Mouse (Mus musculus): ENCODE data around the gene Dixdc1. TPM values are rescaled to one million over a fixed set of nuclear protein-coding genes. Genes with fewer than 3 reads are reported as not detected.
A peak's percentile ranks its signal among the peaks of the same experiment; 100 is the strongest.

The Dixdc1 gene
- polyA plus RNA-seq, 1 experiment from 2014 or later = 37.8 TPM

GRCm38 (mm10) chr9:50718878-50719277 lies 20.4 kb downstream of the Dixdc1 start:
- no peak overlapping the region for H3K4me2 ChIP-seq (ENCODE audit: low read length)
- WGBS = 83% methylated on average over 4 of the region's 4 CpGs
- H3K9ac ChIP-seq (ENCODE audit: low read depth, low read length) = no peak overlapping the region
- H3K27me3 ChIP-seq (ENCODE audit: control insufficient read depth, insufficient read depth, low read depth, low read length) = no peaks in the 10 kb centered on the region
- no peak overlapping the region for H3K4me3 ChIP-seq (ENCODE audit: low read depth, low read length)
- H3K9me3 ChIP-seq (replicated peaks; ENCODE audit: control insufficient read depth, low read length, poor library complexity, severe bottlenecking) = no peaks in the 10 kb centered on the region
- no peak overlapping the region for H3K27ac ChIP-seq (ENCODE audit: low read length)
- ATAC-seq = no peak
- peaks cover 14% of the 10 kb centered on the region for H3K4me1 ChIP-seq (ENCODE audit: control insufficient read depth, insufficient read depth, low read length)
- H3K36me3 ChIP-seq (ENCODE audit: control insufficient read depth, insufficient read depth, low read length) = peaks cover 2% of the 10 kb centered on the region; the same call in 1 of the 2 replicates

- no peak for ATAC-seq
- no peak overlapping the region for H3K27ac ChIP-seq (ENCODE audit: low read length)
- 70% methylated on average over 4 of the region's 4 CpGs for WGBS
- H3K36me3 ChIP-seq (ENCODE audit: control insufficient read depth, insufficient read depth, low read length) = 0 out of 2 replicates have a peak, but pooled peaks cover 4% of the 10 kb centered on the region
- no peaks in the 10 kb centered on the region for H3K27me3 ChIP-seq (ENCODE audit: control insufficient read depth, insufficient read depth, low read depth, low read length)
- no peak overlapping the region for H3K4me2 ChIP-seq (ENCODE audit: low read length)
- H3K9me3 ChIP-seq (replicated peaks; ENCODE audit: control insufficient read depth, low read length, poor library complexity, severe bottlenecking) = no peaks in the 10 kb centered on the region
- no peak overlapping the region for H3K4me3 ChIP-seq (ENCODE audit: low read depth, low read length)
- no peaks in the 10 kb centered on the region for H3K4me1 ChIP-seq (ENCODE audit: control insufficient read depth, insufficient read depth, low read length)
- no peak overlapping the region for H3K9ac ChIP-seq (ENCODE audit: low read depth, low read length)
These were observed 25.1 kb downstream of the Dixdc1 start for GRCm38 (mm10) chr9:50714188-50714587.

- Histone ChIP-seq H3K4me1 (ENCODE audit: control insufficient read depth, insufficient read depth, low read length) (no peaks in the 10 kb centered on the region), H3K9ac (ENCODE audit: low read depth, low read length) (no peak overlapping the region), H3K4me3 (ENCODE audit: low read depth, low read length) (no peak overlapping the region), H3K9me3 (replicated peaks; ENCODE audit: control insufficient read depth, low read length, poor library complexity, severe bottlenecking) (no peaks in the 10 kb centered on the region), H3K36me3 (ENCODE audit: control insufficient read depth, insufficient read depth, low read length) (0 out of 2 replicates have a peak, but pooled peaks cover 4% of the 10 kb centered on the region), H3K27me3 (ENCODE audit: control insufficient read depth, insufficient read depth, low read depth, low read length) (no peaks in the 10 kb centered on the region), H3K4me2 (ENCODE audit: low read length) (no peak overlapping the region), H3K27ac (ENCODE audit: low read length) (no peak overlapping the region)
- WGBS = 91% methylated on average over 4 of the region's 4 CpGs
- ATAC-seq = no peak
These were observed 28.0 kb downstream of the Dixdc1 start for GRCm38 (mm10) chr9:50711337-50711736.

- no peak overlapping the region for H3K27ac ChIP-seq (ENCODE audit: low read length)
- no peaks in the 10 kb centered on the region for H3K27me3 ChIP-seq (ENCODE audit: control insufficient read depth, insufficient read depth, low read depth, low read length)
- H3K36me3 ChIP-seq (ENCODE audit: control insufficient read depth, insufficient read depth, low read length) = 0 out of 2 replicates have a peak, but pooled peaks cover 4% of the 10 kb centered on the region
- H3K4me3 ChIP-seq (ENCODE audit: low read depth, low read length) = no peak overlapping the region
- no peak overlapping the region for H3K9ac ChIP-seq (ENCODE audit: low read depth, low read length)
- H3K4me1 ChIP-seq (ENCODE audit: control insufficient read depth, insufficient read depth, low read length) = no peaks in the 10 kb centered on the region
- 19% methylated on average over 2 of the region's 2 CpGs for WGBS
- no peak for ATAC-seq
- no peaks in the 10 kb centered on the region for H3K9me3 ChIP-seq (replicated peaks; ENCODE audit: control insufficient read depth, low read length, poor library complexity, severe bottlenecking)
- no peak overlapping the region for H3K4me2 ChIP-seq (ENCODE audit: low read length)
These were observed 30.2 kb downstream of the Dixdc1 start for GRCm38 (mm10) chr9:50709108-50709507.

- Histone ChIP-seq H3K4me3 (ENCODE audit: low read depth, low read length) (no peak overlapping the region), H3K36me3 (ENCODE audit: control insufficient read depth, insufficient read depth, low read length) (peaks cover 4% of the 10 kb centered on the region; the same call in 1 of the 2 replicates), H3K9ac (ENCODE audit: low read depth, low read length) (no peak overlapping the region), H3K9me3 (replicated peaks; ENCODE audit: control insufficient read depth, low read length, poor library complexity, severe bottlenecking) (no peaks in the 10 kb centered on the region), H3K4me1 (ENCODE audit: control insufficient read depth, insufficient read depth, low read length) (no peaks in the 10 kb centered on the region), H3K4me2 (ENCODE audit: low read length) (no peak overlapping the region), H3K27ac (ENCODE audit: low read length) (no peak overlapping the region), H3K27me3 (ENCODE audit: control insufficient read depth, insufficient read depth, low read depth, low read length) (no peaks in the 10 kb centered on the region)
- 30% methylated on average over 6 of the region's 6 CpGs for WGBS
- ATAC-seq = no peak
These were observed 34.4 kb downstream of the Dixdc1 start for GRCm38 (mm10) chr9:50704907-50705306.

GRCm38 (mm10) chr9:50700921-50701691 lies 38.2 kb downstream of the Dixdc1 start:
- 67% methylated on average over 11 of the region's 11 CpGs for WGBS
- no peak for ATAC-seq
- Histone ChIP-seq H3K36me3 (ENCODE audit: control insufficient read depth, insufficient read depth, low read length) (peaks cover 4% of the 10 kb centered on the region; the same call in 1 of the 2 replicates), H3K4me2 (ENCODE audit: low read length) (no peak overlapping the region), H3K9ac (ENCODE audit: low read depth, low read length) (no peak overlapping the region), H3K4me1 (ENCODE audit: control insufficient read depth, insufficient read depth, low read length) (peaks cover 14% of the 10 kb centered on the region), H3K27me3 (ENCODE audit: control insufficient read depth, insufficient read depth, low read depth, low read length) (no peaks in the 10 kb centered on the region), H3K27ac (ENCODE audit: low read length) (no peak overlapping the region), H3K9me3 (replicated peaks; ENCODE audit: control insufficient read depth, low read length, poor library complexity, severe bottlenecking) (no peaks in the 10 kb centered on the region), H3K4me3 (ENCODE audit: low read depth, low read length) (no peak overlapping the region)

GRCm38 (mm10) chr9:50698418-50699409 lies 40.6 kb downstream of the Dixdc1 start:
- Histone ChIP-seq H3K9me3 (replicated peaks; ENCODE audit: control insufficient read depth, low read length, poor library complexity, severe bottlenecking) (no peaks in the 10 kb centered on the region), H3K27ac (ENCODE audit: low read length) (peak overlapping the region; percentile 83), H3K36me3 (ENCODE audit: control insufficient read depth, insufficient read depth, low read length) (peaks cover 4% of the 10 kb centered on the region; the same call in 1 of the 2 replicates), H3K9ac (ENCODE audit: low read depth, low read length) (peak overlapping the region; percentile 90), H3K4me1 (ENCODE audit: control insufficient read depth, insufficient read depth, low read length) (peaks cover 14% of the 10 kb centered on the region), H3K27me3 (ENCODE audit: control insufficient read depth, insufficient read depth, low read depth, low read length) (no peaks in the 10 kb centered on the region), H3K4me3 (ENCODE audit: low read depth, low read length) (peak overlapping the region; percentile 69), H3K4me2 (ENCODE audit: low read length) (peak overlapping the region; percentile 90)
- under 1% methylated on average over 62 of the region's 70 CpGs for WGBS
- ATAC-seq = peak; percentile 72

GRCm38 (mm10) chr9:50697706-50698041 lies 41.6 kb downstream of the Dixdc1 start:
- peaks cover 4% of the 10 kb centered on the region; the same call in 1 of the 2 replicates for H3K36me3 ChIP-seq (ENCODE audit: control insufficient read depth, insufficient read depth, low read length)
- H3K4me2 ChIP-seq (ENCODE audit: low read length) = peak overlapping the region; percentile 90
- WGBS = under 1% methylated on average over 12 of the region's 12 CpGs
- no peaks in the 10 kb centered on the region for H3K27me3 ChIP-seq (ENCODE audit: control insufficient read depth, insufficient read depth, low read depth, low read length)
- H3K9me3 ChIP-seq (replicated peaks; ENCODE audit: control insufficient read depth, low read length, poor library complexity, severe bottlenecking) = no peaks in the 10 kb centered on the region
- ATAC-seq = peak; percentile 78
- H3K4me3 ChIP-seq (ENCODE audit: low read depth, low read length) = peak overlapping the region; percentile 69
- peak overlapping the region; percentile 79 for H3K27ac ChIP-seq (ENCODE audit: low read length)
- H3K9ac ChIP-seq (ENCODE audit: low read depth, low read length) = peak overlapping the region; percentile 75
- H3K4me1 ChIP-seq (ENCODE audit: control insufficient read depth, insufficient read depth, low read length) = peaks cover 16% of the 10 kb centered on the region

Measured in midbrain, embryonic 16.5 days (tissue).